Mouse (Mus musculus) liver, embryonic 14.5 days (tissue): ENCODE measurements at regions not wholly inside any gene's neighbourhood (a gene's known extent, or its start where the extent isn't known, plus 50 kb on each side); places are given as distances from the start of the nearest gene placed in this dataset.

Experiments
- CTCF ChIP-seq: IDR thresholded peaks from 2 replicates; pipeline ENCODE4 v1.5.1; 2016; ENCODE audit warnings: antibody characterized with exemption, low read depth, control low read depth
- EP300 ChIP-seq: IDR thresholded peaks from 2 replicates; pipeline ENCODE4 v1.6.1; 2016; ENCODE audit warnings: antibody characterized with exemption, low read depth

DNA sequence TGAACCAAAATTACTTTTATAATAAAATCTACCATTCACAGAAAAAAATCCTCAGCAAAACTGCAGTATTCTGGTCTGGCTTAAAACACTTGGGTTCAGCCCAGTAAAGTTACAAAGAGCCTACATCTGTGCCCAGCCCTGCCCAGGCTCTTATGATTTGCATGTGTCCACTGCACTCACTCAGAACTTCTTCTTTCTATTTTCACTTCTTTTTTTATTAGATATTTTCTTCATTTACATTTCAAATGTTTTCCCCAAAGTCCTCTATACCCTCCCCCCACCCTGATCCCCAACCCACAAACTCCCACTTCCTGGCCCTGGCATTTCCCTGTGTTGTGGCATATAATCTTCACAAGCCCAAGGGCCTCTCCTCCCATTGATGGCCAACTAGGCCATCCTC is 1442.4 kb upstream of the Tacstd2 start:
- TF ChIP-seq CTCF (no peak), EP300 (no peak)
